In genomic region chr2:33581449-33581777, GRCm38 (mm10) we compare ENCODE assay signal across 9 mouse cellular contexts. TPM values are rescaled to one million over a fixed set of nuclear protein-coding genes. Genes with fewer than 3 reads are reported as not detected.
DNase-seq lines count a peak whose midpoint lies in the region; ATAC-seq lines count a peak whose summit lies in the region.
"Had no signal": no experiment of that assay in that cellular context is flagged by ENCODE, and none has a peak within 500 bp of the region (broad histone marks: within the 10 kb centered on the region; RNA-seq: fewer than 3 reads in every experiment).

No protein-coding gene starts in this region.

- peaks cover 87% of the 10 kb centered on the region for H3K27me3 ChIP-seq in heart, embryonic 14.5 days (ENCODE audit: control insufficient read depth, insufficient read depth, low read length)
- peaks cover 96% of the 10 kb centered on the region for H3K27me3 ChIP-seq in hindbrain, embryonic 12.5 days
- H3K27me3 ChIP-seq in midbrain, embryonic 12.5 days, result peaks cover 100% of the 10 kb centered on the region

- no peak overlapping the region for H3K27ac ChIP-seq in heart, embryonic 14.5 days (replicated peaks in 1 of 2; ENCODE audit: control insufficient read depth in 1 of 2, insufficient read depth in 1 of 2, low read depth in 2 of 2, low read length in 2 of 2)
- H3K27ac ChIP-seq in hindbrain, embryonic 12.5 days, result peak overlapping the region; percentile 58; the same call in 1 of the 2 replicates
- H3K27ac ChIP-seq in midbrain, embryonic 12.5 days (replicated peaks), result peak overlapping the region; percentile 36; the same call in 1 of the 2 replicates

- H3K9ac ChIP-seq in heart, embryonic 14.5 days (ENCODE audit: low read length), result no peak overlapping the region
- H3K9ac ChIP-seq in hindbrain, embryonic 12.5 days, result no peak overlapping the region
- 0 out of 2 replicates have a peak overlapping the region, but pooled peaks have one; percentile 8 for H3K9ac ChIP-seq in midbrain, embryonic 12.5 days (replicated peaks)

- peak overlapping the region; percentile 73 for H3K4me2 ChIP-seq in heart, embryonic 14.5 days (ENCODE audit: low read length)
- H3K4me2 ChIP-seq in hindbrain, embryonic 12.5 days (replicated peaks), result peak overlapping the region; percentile 47
- peak overlapping the region; percentile 46 for H3K4me2 ChIP-seq in midbrain, embryonic 12.5 days (replicated peaks)

- H3K36me3 ChIP-seq in heart, embryonic 14.5 days (ENCODE audit: control insufficient read depth, insufficient read depth, low read length), result no peaks in the 10 kb centered on the region
- H3K36me3 ChIP-seq in hindbrain, embryonic 12.5 days, result no peaks in the 10 kb centered on the region
- H3K36me3 ChIP-seq in midbrain, embryonic 12.5 days, result no peaks in the 10 kb centered on the region

- H3K4me3 ChIP-seq in heart, embryonic 14.5 days (ENCODE audit: control insufficient read depth in 1 of 2, insufficient read depth in 1 of 2, low read depth in 1 of 2, low read length in 2 of 2), result peak overlapping the region in 1 of 2 experiments; percentile 36; a peak in 1 of 4 replicates
- no peak overlapping the region for H3K4me3 ChIP-seq in hindbrain, embryonic 12.5 days
- H3K4me3 ChIP-seq in midbrain, embryonic 12.5 days, result no peak overlapping the region

- WGBS in heart, embryonic 14.5 days, result 1% methylated on average over 6 of the region's 6 CpGs
- WGBS in hindbrain, embryonic 12.5 days, result 1% methylated on average over 6 of the region's 6 CpGs
- 2% methylated on average over 6 of the region's 6 CpGs for WGBS in midbrain, embryonic 12.5 days

- no peaks in the 10 kb centered on the region for H3K9me3 ChIP-seq in heart, embryonic 14.5 days (ENCODE audit: control insufficient read depth, low read length)
- H3K9me3 ChIP-seq in hindbrain, embryonic 12.5 days (replicated peaks), result no peaks in the 10 kb centered on the region
- no peaks in the 10 kb centered on the region for H3K9me3 ChIP-seq in midbrain, embryonic 12.5 days

- intact Hi-C loops in heart, postnatal 14 days (cut with DNase I), result no loop called here

- DNase-seq in heart, postnatal 14 days, result no peak
- DNase-seq in ZHBTc4 (ENCODE audit: low read depth, low spot score) (peak; percentile 72), MN1 (ENCODE audit: low spot score) (no peak)
- no peak for DNase-seq in frontal cortex, adult 2 months (ENCODE audit: extremely low spot score in 1 of 2, low spot score in 1 of 2)
- DNase-seq: adrenal gland, postnatal 10 days had no signal

- peaks cover 2 to 10% of the 10 kb centered on the region in 2 experiments; a peak in 3 of 4 replicates for H3K4me1 ChIP-seq in heart, embryonic 14.5 days (ENCODE audit: control insufficient read depth in 2 of 2, insufficient read depth in 2 of 2, low read length in 2 of 2)
- H3K4me1 ChIP-seq in hindbrain, embryonic 12.5 days, result peaks cover 63% of the 10 kb centered on the region
- H3K4me1 ChIP-seq in midbrain, embryonic 12.5 days, result peaks cover 56% of the 10 kb centered on the region

- no peak for ATAC-seq in heart, embryonic 14.5 days (ENCODE audit: insufficient number of reproducible peaks, insufficient read depth, low FRiP score, low read depth)
- ATAC-seq in hindbrain, embryonic 12.5 days (ENCODE audit: low FRiP score), result 0 out of 2 replicates have a peak, but pooled peaks have one; percentile 6
- ATAC-seq in midbrain, embryonic 12.5 days (ENCODE audit: low FRiP score, low read depth), result no peak
- no peak for ATAC-seq in erythroblast, adult 5-6 weeks (replicated peaks; ENCODE audit: low FRiP score, poor library complexity, severe bottlenecking)

RNA-seq across cellular contexts. Expression of gene Lmx1b, which starts 58.9 kb away (rescaled TPM):
- polyA plus RNA-seq in heart, embryonic 14.5 days (2014; fragmentation: Nextera tagmentation; extraction: Ambion mirVana), result 0.07 TPM in 1 of 2 replicates, not detected in the other
- total RNA-seq in heart, postnatal 14 days (2021), result under 1 TPM; 0.05 to 0.38 TPM
- polyA plus RNA-seq in hindbrain, embryonic 12.5 days (2016; fragmentation: Nextera tagmentation; extraction: Ambion mirVana), result 5.0 and 5.6 TPM in 2 replicates
- polyA plus RNA-seq in midbrain, embryonic 12.5 days (2016; fragmentation: Nextera tagmentation; extraction: Ambion mirVana), result 2.3 and 2.8 TPM in 2 replicates
- total RNA-seq in erythroblast, adult 5-6 weeks (2015; ENCODE audit: low replicate concordance), result not detected in 2 replicates
- not detected in 2 replicates for total RNA-seq in erythroblast, adult 5-6 weeks (2017; ENCODE audit: low replicate concordance)
- 0.36 and 0.38 TPM in 2 replicates for polyA plus RNA-seq in frontal cortex, adult 2 months (2012; rRNA removed)

Comparison
In these comparisons a context has a peak if more than half of its experiments do, and no peak if none do; other contexts are left out.
1. H3K27ac ChIP-seq: peak in hindbrain, embryonic 12.5 days (single experiment) and midbrain, embryonic 12.5 days (single experiment); none in heart, embryonic 14.5 days (0 of 2).
2. Peak in every context shown above with its lines, with median percentiles within 50 percentile points of each other: H3K4me2 ChIP-seq.